Mouse (Mus musculus) kidney, adult 2 months (tissue): ENCODE data around the gene Xpnpep2.

Source experiments
- CTCF ChIP-seq: fragments of 200-500 bp; conservative IDR thresholded peaks from 2 replicates; pipeline ENCODE4 v1.5.1; 2011; ENCODE audit warnings: low read depth, mild to moderate bottlenecking, control low read depth, low read length, moderate library complexity, mixed read lengths; ENCODE audit not compliant: insufficient read depth, insufficient read length
- POLR2A ChIP-seq: fragments of 200-500 bp; IDR thresholded peaks from one replicate; pipeline ENCODE4 v1.6.1; 2011; ENCODE audit warnings: low read depth, low read length, control low read depth

GRCm38 (mm10) chrX:48098470-48099129, 9.9 kb upstream of the Xpnpep2 start:
- TF ChIP-seq CTCF (no peak), POLR2A (no peak)
